Mouse (Mus musculus) adrenal gland, adult 18-20 months (tissue): ENCODE data around the gene Nphp4. TPM values are rescaled to one million over a fixed set of nuclear protein-coding genes. Genes with fewer than 3 reads are reported as not detected.

ENCODE experiments used
- DNase-seq, 2 experiments: peaks; one replicate each; pipeline ENCODE4 v3.0.0; 2021 to 2022; ENCODE audit warnings: low spot score in 2 of 2
- long read RNA-seq, 2 experiments: library from polyadenylated mRNA; stranded (forward); transcript quantifications; one replicate each; pipeline ENCODE4 v2.0.0; 2021
- total RNA-seq, 2 experiments: library from RNA; stranded (reverse); gene quantifications; 1 replicate in 1 of 2; 2 replicates in 1 of 2; pipeline ENCODE4 v1.2.3; 2021

The Nphp4 gene
- total RNA-seq = 1 to 10 TPM; 2.9 to 4.1 TPM
- long read RNA-seq, experiment 1, partial matches to known transcripts = 5 of 8 reads
- long read RNA-seq, experiment 1, other reads (novel, unspliced or antisense) = 3 of 8 reads
- long read RNA-seq, experiment 2, partial matches to known transcripts = 3 of 3 reads
- long read RNA-seq, experiment 2, other reads (novel, unspliced or antisense) = 0 of 3 reads

- DNase-seq = no peak
These were observed at the start of gene Nphp4 for GRCm38 (mm10) chr4:152476427-152477023. Nphp4 (plus strand) TSS chr4:152476706.

GRCm38 (mm10) chr4:152428259-152428658 is 48.2 kb upstream of the Nphp4 start:
- DNase-seq = no peak

DNA sequence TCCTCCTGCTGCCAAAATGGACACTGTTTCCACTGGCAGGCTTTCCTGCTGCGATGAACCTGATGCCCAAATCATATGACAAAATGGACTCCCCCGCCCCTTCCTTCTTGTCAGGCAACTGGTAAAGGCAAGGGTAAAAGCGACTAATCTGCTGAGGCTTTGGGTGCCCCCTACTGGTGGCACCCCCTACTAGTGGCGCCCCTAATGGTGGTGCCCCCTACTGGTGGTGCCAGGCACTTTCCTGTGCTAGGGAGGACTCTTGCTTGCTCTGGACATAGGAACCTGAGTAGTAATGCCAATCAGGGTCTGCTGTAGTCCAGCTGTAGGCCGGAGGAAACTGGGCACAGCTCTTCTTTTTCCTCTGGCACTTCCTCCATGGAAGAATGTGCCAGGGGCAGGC is 44.2 kb upstream of the Nphp4 start:
- DNase-seq = peak; percentile 41

DNA sequence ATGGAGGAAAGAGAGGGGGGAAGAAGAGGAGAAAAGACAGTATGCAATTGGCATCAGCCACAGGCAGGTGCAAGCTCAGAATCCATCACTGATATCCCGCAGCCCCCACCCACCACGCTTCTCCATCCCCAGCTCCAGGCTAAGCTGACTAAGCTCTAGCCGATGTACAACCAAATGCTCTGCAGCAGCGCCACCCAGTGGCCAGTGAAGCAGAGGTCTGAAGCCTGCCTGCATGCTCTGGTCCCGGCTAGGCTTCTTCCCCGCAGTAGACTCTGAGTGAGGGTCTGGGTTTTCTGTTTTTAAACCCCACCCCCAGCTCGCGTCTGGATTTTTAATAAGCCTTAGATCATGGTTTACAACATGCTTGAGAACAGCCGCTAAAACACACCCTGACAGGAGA is 41.7 kb upstream of the Nphp4 start:
- peak; percentile 84 to 89 for DNase-seq

DNA sequence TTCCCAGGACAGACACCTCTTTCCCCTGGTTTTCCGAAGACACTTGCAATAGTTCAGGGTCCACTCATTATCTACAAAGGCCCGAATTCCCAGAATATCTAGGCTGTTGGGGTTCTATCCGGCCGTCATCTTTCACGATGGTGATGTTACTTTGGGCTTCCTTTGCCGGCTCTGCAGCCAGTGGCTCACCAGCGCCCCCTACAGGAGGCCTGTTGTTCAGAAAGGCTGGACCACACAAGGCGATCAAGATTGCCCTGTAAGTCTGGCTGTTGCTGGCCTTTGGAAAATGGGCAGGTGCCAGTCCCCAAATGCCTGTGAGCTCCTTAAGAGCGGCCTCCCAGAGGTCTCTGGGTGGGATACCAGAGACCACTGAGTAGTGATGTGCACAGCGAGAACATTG is 41.3 kb upstream of the Nphp4 start:
- DNase-seq = peak; percentile 78 to 82

DNA sequence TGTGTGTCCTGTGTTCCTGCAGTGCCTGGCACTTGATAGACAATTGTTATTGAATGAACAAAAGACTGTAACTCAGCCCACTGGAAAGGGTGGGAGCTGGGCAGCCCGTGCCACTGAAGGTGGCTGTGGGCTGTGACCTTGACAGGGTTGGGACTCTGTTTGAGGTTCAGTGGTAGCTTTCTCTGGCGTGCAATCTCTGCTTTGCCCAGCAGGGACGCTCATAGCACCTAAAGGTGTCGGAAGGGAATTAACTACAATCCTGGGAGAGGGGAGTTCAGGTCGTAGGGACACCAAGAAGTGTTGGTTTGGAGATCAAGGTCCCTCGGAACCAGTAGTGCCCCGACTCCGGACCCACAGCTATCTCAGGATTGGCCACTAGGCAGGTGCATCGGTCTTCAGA is 35.6 kb upstream of the Nphp4 start:
- no peak for DNase-seq

DNA sequence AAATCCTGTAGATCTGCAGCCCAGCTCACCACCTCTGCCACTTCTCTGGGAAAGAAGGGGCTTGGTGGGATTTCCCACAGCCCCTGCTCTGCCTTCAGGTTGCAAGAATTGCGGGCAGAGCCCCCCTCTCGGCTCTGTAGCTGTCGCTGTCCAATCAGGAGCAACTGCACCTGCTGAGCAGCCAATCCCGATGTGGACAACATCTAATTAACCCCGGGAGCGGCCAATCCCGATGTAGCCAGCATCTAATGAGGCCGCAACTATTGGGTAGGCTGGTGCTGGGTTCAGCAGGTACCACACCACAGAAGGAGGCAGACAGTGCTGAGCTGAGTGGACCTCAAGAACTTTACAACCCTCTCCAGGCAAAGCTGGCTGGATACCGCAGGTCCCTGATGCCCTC is 35.0 kb upstream of the Nphp4 start:
- DNase-seq = no peak

GRCm38 (mm10) chr4:152446178-152446577 is 30.3 kb upstream of the Nphp4 start:
- DNase-seq = no peak

DNA sequence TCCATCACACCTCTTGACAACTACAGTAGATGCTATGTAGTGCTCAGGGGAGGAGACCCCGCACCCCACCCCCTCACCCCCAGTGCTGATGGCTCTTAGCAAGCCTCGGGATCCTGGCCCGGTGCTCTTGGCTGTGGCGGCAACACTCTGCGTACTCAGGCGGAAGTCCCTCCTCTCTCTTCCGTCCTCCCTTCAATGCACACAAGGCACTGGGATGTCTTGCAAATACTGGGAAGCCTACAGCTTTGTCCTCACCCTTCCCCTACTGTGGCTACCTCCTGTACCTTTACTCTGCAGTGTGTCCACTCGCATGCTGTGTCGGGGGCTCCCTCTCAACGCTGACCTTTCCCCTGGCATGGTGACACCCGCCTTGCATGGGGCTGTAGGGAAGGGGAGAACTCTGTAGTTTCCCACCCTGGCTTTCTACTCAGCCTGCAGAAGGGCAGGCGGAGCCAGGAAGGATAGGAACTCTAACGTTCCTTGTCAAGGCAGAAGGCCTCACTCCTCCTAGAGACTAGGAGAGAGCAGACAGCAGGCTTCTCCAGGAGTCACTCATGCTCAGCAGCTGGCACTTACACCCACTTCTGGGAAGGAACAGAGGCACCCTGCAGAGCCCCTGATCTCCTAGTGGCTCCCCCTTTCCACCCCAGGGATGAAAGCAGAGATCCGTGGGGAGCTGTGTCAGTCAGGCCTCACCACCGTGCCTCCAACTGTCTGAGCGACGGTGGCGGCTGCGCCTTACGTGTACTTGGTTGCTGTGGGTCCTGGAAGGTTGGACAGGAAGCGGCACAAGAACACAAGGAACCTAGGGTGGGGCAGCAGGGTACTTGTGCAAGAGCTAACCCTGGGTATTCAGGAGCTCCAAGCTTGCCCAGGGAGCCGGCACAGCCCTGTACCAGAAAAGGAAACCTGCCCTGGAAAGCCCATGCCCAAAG is 28.5 kb upstream of the Nphp4 start:
- no peak for DNase-seq

DNA sequence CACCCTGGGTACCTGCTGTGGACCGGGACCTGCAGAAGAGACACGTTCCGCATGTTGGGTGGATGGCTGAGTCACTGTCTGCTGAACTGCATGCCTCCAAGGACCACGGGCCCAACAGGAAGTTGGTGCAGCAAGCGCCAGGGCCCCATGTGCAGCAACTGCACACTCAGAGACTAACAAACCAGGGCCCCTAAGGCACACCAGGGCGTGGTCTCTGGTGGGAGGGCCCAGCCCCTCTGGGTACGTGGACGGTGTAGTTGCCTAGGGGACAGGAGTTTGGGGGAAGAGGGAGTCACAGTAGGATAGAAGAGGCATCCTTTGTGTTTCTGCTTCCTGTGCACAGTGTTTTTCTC is 27.9 kb upstream of the Nphp4 start:
- DNase-seq = no peak

DNA sequence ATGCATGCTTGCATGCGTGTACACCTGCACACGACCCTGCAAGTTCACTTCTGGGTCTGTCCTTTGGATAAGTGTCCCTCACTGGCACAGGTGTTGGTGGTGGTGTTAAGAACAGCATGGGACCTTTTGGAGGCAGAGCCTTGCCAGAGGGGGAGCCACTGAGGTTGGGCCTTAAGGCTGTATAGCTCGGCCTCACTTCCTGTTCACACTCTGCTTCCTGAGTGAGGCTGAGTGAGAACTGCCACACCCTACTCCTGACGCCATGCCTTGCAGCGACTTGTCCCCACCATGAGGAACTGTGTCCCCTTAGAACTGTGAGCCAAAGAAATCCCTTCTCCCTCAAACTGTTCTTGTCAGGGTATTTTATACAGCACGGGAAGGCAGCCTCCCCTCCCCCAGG is 25.1 kb upstream of the Nphp4 start:
- no peak for DNase-seq

GRCm38 (mm10) chr4:152453079-152453478 is 23.4 kb upstream of the Nphp4 start:
- no peak for DNase-seq

DNA sequence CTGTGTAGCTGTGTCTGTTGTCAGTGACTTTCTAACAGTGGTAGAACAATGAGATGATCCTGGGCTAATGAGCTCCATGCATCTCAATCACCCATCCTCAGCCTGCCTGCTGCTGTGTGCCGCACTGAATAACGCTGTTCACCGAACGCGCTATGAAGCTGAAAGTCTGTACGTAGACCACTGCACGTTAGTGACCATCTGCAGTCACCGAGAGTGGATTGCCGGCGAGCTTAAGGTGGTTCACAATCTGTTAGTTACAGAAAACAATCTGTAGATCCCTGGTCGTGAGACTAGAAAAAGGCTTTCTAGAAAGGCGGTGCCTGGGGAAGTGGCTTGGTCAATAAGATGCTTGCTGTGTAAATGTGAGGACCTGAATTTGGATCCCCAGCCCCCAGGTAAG is 22.4 kb upstream of the Nphp4 start:
- no peak for DNase-seq

GRCm38 (mm10) chr4:152456609-152457008 is 19.9 kb upstream of the Nphp4 start:
- DNase-seq = no peak

DNA sequence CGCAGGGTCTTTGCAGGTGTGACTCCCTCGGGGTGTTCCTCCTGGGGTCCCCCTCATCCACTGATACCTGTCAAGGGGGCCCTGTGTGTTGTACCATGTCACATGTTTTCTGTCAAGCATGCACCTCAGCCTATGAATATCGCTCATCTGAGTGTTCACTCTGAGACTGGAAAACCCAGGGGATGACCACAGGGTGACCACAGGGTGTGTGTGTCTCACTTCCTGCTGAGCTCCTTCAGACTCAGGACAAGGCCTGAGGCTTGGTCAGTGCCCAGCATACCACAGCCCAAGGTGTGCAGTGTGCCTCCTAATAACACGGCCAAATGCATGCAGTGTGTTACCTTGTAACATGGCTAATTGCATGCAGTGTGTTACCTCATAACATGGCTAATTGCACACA is 18.8 kb upstream of the Nphp4 start:
- no peak for DNase-seq

DNA sequence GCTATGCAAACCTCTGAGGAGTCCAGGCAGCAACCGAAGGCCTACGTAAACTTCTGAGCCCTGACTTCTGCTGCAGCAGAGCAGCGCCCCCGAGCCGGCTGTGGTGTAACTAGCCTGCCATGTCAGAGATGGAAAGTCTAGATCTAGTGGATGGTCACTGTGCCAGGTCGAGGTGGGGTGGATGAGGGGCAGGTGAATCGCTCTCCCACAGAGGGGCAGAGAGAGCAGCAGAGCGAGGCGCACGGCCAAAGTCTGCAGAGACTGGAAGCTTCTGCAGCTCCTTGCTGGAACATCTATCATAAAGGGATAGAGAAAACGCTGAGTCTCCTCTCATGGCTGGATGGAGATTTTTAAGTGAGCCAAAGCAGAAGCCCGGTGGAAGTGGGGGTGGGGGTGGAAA is 14.0 kb upstream of the Nphp4 start:
- DNase-seq = no peak

GRCm38 (mm10) chr4:152463147-152463546 is 13.4 kb upstream of the Nphp4 start:
- DNase-seq = no peak

DNA sequence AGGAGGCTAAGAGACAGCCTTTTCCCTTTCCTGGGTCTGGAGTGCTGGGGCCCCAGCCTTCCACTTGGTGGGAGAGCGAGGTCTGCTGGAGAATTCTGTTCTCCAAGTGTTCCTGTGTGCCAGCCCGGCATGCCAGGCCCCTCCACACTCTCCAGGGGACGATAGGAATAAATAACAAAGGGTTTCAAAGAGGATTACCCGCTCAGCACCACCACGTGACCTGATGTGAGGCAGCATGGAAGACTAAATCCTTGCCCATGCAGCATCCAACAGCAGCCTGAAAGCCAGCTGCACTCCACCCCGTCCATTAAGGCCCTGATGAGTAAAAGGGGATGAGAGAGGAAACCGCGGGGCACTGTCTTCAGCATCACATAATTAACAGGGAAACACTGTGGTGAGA is 11.4 kb upstream of the Nphp4 start:
- no peak for DNase-seq

- no peak for DNase-seq
These were observed 9.9 kb upstream of the Nphp4 start for GRCm38 (mm10) chr4:152466601-152467000.

- no peak for DNase-seq
These were observed 8.6 kb upstream of the Nphp4 start for GRCm38 (mm10) chr4:152467951-152468350.

- no peak for DNase-seq
These were observed 565 bp upstream of the Nphp4 start for GRCm38 (mm10) chr4:152475941-152476340.

DNA sequence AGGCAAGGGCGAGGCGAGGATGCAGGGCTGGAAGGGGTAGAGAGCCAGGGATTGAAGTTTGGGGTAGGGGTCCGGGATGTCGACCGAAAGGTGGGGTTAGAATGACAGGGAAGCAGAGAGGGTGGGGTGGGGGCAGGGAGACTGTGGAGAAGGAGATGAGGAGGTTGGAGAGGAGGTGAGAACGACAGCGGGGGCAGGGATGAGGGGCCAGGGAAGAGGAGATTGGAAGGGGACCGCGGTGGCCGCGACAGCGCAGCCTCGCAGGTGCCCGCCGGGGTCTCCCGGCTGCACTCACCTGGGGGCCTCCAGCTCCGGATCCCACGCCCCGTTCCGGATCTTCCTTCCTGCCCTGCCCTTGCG is 580 bp downstream of the Nphp4 start:
- no peak for DNase-seq
